Mouse (Mus musculus) ES-E14 (cell line): ENCODE measurements around the gene Taf4. TPM values are rescaled to one million over a fixed set of nuclear protein-coding genes. Genes with fewer than 3 reads are reported as not detected.

ENCODE experiments used
- DNase-seq: peaks from one replicate; pipeline ENCODE4 v3.0.0-alpha.2; 2013; ENCODE audit warnings: low read depth, low spot score
- H3K27ac ChIP-seq: 2 replicates; pipeline ENCODE4 v1.5.1; 2012; ENCODE audit warnings: low read depth, mild to moderate bottlenecking, low read length, moderate library complexity, mixed read lengths; ENCODE audit not compliant: poor library complexity, insufficient read depth, severe bottlenecking
- H3K36me3 ChIP-seq: 2 replicates; pipeline ENCODE4 v1.6.1; 2012; ENCODE audit warnings: mild to moderate bottlenecking, low read length, moderate library complexity, mixed read lengths; ENCODE audit not compliant: control insufficient read depth, poor library complexity, insufficient read depth, severe bottlenecking
- H3K4me1 ChIP-seq, 2 experiments: fragments of 150-350 bp in 1 of 2; sonication (generic) in 1 of 2; 2 replicates each; pipeline ENCODE4 v1.6.1; 2012; ENCODE audit warnings: low read length in 2 of 2, mild to moderate bottlenecking in 1 of 2, mixed read lengths in 1 of 2; ENCODE audit not compliant: control insufficient read depth in 2 of 2, insufficient read depth in 2 of 2, poor library complexity in 1 of 2
- H3K4me3 ChIP-seq, 2 experiments: fragments of 150-350 bp in 1 of 2; sonication (generic) in 1 of 2; 2 replicates each; pipeline ENCODE4 v1.5.1; 2012; ENCODE audit warnings: low read length in 2 of 2, low read depth in 1 of 2, mild to moderate bottlenecking in 1 of 2, mixed read lengths in 1 of 2; ENCODE audit not compliant: insufficient read depth in 1 of 2, poor library complexity in 1 of 2, severe bottlenecking in 1 of 2
- H3K9ac ChIP-seq: 2 replicates; pipeline ENCODE4 v1.6.1; 2012; ENCODE audit warnings: low read depth, mild to moderate bottlenecking, low read length, mixed read lengths; ENCODE audit not compliant: poor library complexity, insufficient read depth, severe bottlenecking
- H3K9me3 ChIP-seq: fragments of 150-350 bp; sonication (generic); 2 replicates; pipeline ENCODE4 v1.6.1; 2012; ENCODE audit warnings: low read depth, mild to moderate bottlenecking, low read length; ENCODE audit not compliant: control insufficient read depth, insufficient read depth
- CHD2 ChIP-seq: IDR thresholded peaks from 2 replicates; pipeline ENCODE4 v1.6.1; 2014; ENCODE audit warnings: mild to moderate bottlenecking, low read depth, low read length, inconsistent platforms
- HCFC1 ChIP-seq: IDR thresholded peaks from 2 replicates; pipeline ENCODE4 v1.6.1; 2012; ENCODE audit warnings: low read length, inconsistent platforms, borderline replicate concordance; ENCODE audit not compliant: insufficient read depth
- MAFK ChIP-seq: IDR thresholded peaks from 2 replicates; pipeline ENCODE4 v1.6.1; 2014; ENCODE audit warnings: mild to moderate bottlenecking, low read depth, low read length, inconsistent platforms; ENCODE audit not compliant: insufficient read depth
- ZC3H11A ChIP-seq: IDR thresholded peaks from 2 replicates; pipeline ENCODE4 v1.6.1; 2012; ENCODE audit warnings: low read depth, mild to moderate bottlenecking, inconsistent platforms, low read length, borderline replicate concordance
- ZNF384 ChIP-seq: IDR thresholded peaks from 2 replicates; pipeline ENCODE4 v1.6.1; 2012; ENCODE audit warnings: low read depth, low read length, inconsistent platforms
- in situ Hi-C, 2 experiments: fragments of 600-800 bp; cut with MboI; formaldehyde crosslinking; loops; one replicate each; pipeline ENCODE4 v1.15.1; 2025; ENCODE audit warnings: low sequenced_read_pairs in 2 of 2, inconsistent platforms in 1 of 2; ENCODE audit not compliant: unreplicated experiment in 2 of 2
- total RNA-seq: library from RNA; depleted of rRNA; stranded (reverse); fragments of 300-350 nt; gene quantifications from 2 replicates; pipeline ENCODE4 v1.2.3, GENCODE M21; 2012

Gene Taf4
- total RNA-seq, 1 experiment = 19.0 TPM

DNA sequence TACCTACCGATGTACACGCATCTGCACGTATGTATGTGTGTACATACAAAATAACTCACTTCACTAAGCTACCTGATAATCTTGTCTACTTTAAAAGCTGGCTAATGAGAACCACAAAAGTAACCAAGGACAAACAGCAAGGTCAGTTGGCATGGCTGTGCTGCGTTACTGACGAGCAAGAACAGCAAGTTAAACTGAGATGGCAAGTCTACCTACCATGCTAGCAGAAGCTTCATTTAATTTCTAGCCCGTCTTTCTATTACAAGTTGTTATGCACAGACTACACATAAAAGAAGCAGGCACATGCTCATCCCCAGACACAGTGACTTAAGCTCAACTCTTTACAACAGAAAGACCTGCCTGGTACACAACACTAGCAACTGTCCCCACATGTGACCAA lies 29.9 kb downstream of the Taf4 start:
- DNase-seq = no peak
- TF ChIP-seq HCFC1 = no peak
- no peak for TF ChIP-seq ZC3H11A
- no peak for TF ChIP-seq MAFK
- no peak for TF ChIP-seq CHD2
- no peak for TF ChIP-seq ZNF384
- no peak overlapping the region for H3K27ac ChIP-seq
- peaks cover 5 to 11% of the 10 kb centered on the region in 2 experiments; a peak in 2 of 4 replicates for H3K4me1 ChIP-seq
- H3K9ac ChIP-seq = no peak overlapping the region
- H3K4me3 ChIP-seq = no peak overlapping the region
- no peaks in the 10 kb centered on the region for H3K36me3 ChIP-seq
- no peaks in the 10 kb centered on the region for H3K9me3 ChIP-seq
- in situ Hi-C loops = no loop called here

- no peaks in the 10 kb centered on the region for H3K9me3 ChIP-seq
- in situ Hi-C loops = no loop called here
- no peak overlapping the region for H3K9ac ChIP-seq
- DNase-seq = no peak
- TF ChIP-seq HCFC1 (no peak), ZNF384 (no peak)
- no peak overlapping the region for H3K27ac ChIP-seq
- no peaks in the 10 kb centered on the region for H3K36me3 ChIP-seq
- H3K4me1 ChIP-seq = peaks cover 5 to 11% of the 10 kb centered on the region in 2 experiments; a peak in 2 of 4 replicates
- no peak overlapping the region for H3K4me3 ChIP-seq
These were observed 31.4 kb downstream of the Taf4 start for GRCm38 (mm10) chr2:179945051-179945450.

- Histone ChIP-seq H3K4me1 (peaks cover 4 to 20% of the 10 kb centered on the region in 2 experiments; a peak in 2 of 4 replicates), H3K4me3 (no peak overlapping the region), H3K9me3 (no peaks in the 10 kb centered on the region), H3K27ac (no peak overlapping the region), H3K36me3 (no peaks in the 10 kb centered on the region; the same call in 1 of the 2 replicates), H3K9ac (no peak overlapping the region)
- TF ChIP-seq MAFK (no peak), ZNF384 (no peak), HCFC1 (no peak), CHD2 (no peak), ZC3H11A (no peak)
- in situ Hi-C loops = no loop called here
- no peak for DNase-seq
These were observed 34.8 kb downstream of the Taf4 start for GRCm38 (mm10) chr2:179941696-179942095.

- Histone ChIP-seq H3K36me3 (peaks cover 26% of the 10 kb centered on the region), H3K27ac (no peak overlapping the region), H3K9ac (no peak overlapping the region), H3K9me3 (no peaks in the 10 kb centered on the region), H3K4me3 (no peak overlapping the region), H3K4me1 (peaks cover 0 to 13% of the 10 kb centered on the region in 2 experiments; a peak in 1 of 4 replicates)
- TF ChIP-seq ZNF384 (no peak), CHD2 (no peak)
- no peak for DNase-seq
- in situ Hi-C loops = no loop called here
These were observed 39.4 kb downstream of the Taf4 start for GRCm38 (mm10) chr2:179937091-179937490.

DNA sequence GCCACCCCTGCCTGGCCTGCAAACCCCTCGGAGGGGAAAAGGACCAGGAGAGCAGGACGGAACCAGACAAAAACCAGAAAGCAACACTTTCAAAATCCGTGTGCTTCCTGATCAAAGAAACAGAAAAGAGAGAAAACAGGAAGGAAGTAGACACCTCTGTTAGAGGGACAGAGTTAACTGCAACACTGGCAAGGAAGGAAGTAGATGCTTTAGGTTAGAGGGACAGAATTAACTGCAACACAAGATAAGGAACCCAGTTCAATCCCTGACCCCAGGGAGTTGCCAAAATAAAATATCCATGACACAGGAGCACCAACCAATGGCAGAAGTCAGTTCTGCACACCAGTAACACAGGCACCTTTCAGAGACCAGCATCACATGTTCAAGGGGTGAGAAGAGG lies 42.3 kb downstream of the Taf4 start:
- no peak overlapping the region for H3K27ac ChIP-seq
- peaks cover 42% of the 10 kb centered on the region for H3K36me3 ChIP-seq
- H3K9me3 ChIP-seq = no peaks in the 10 kb centered on the region
- in situ Hi-C loops = no loop called here
- DNase-seq = no peak
- H3K9ac ChIP-seq = no peak overlapping the region
- peaks cover 0 to 12% of the 10 kb centered on the region in 2 experiments; a peak in 3 of 4 replicates for H3K4me1 ChIP-seq
- TF ChIP-seq HCFC1 = no peak
- TF ChIP-seq CHD2 = no peak
- TF ChIP-seq MAFK = no peak
- no peak for TF ChIP-seq ZC3H11A
- TF ChIP-seq ZNF384 = no peak
- H3K4me3 ChIP-seq = no peak overlapping the region
